Mouse (Mus musculus) MEL (cell line): ENCODE data around the gene Tmc6. TPM values are rescaled to one million over a fixed set of nuclear protein-coding genes. Genes with fewer than 3 reads are reported as not detected.

Source experiments
- DNase-seq: peaks from one replicate; pipeline ENCODE4 v3.0.0; 2011; ENCODE audit warnings: low read depth, low spot score
- H3K27ac ChIP-seq: 2 replicates; pipeline ENCODE4 v1.5.1; 2012; ENCODE audit warnings: low read depth, mild to moderate bottlenecking, control low read depth, low read length, moderate library complexity; ENCODE audit not compliant: control insufficient read depth
- H3K27me3 ChIP-seq, 2 experiments: fragments of 150-350 bp in 1 of 2; sonication (generic) in 1 of 2; 2 replicates each; pipeline ENCODE4 v1.6.1; 2012; ENCODE audit warnings: low read length in 2 of 2, mild to moderate bottlenecking in 2 of 2, improper control_type of control experiment in 1 of 2, moderate library complexity in 1 of 2; ENCODE audit not compliant: insufficient read depth in 2 of 2, control insufficient read depth in 1 of 2
- H3K36me3 ChIP-seq, 2 experiments: 2 replicates each; pipeline ENCODE4 v1.6.1; 2012 to 2014; ENCODE audit warnings: low read length in 2 of 2, improper control_type of control experiment in 1 of 2, inconsistent platforms in 1 of 2, mild to moderate bottlenecking in 1 of 2; ENCODE audit not compliant: insufficient read depth in 2 of 2, control insufficient read depth in 1 of 2
- H3K4me1 ChIP-seq, 2 experiments: fragments of 150-350 bp in 1 of 2; sonication (generic) in 1 of 2; 2 replicates each; pipeline ENCODE4 v1.6.1; 2012; ENCODE audit warnings: low read length in 2 of 2, improper control_type of control experiment in 1 of 2, mild to moderate bottlenecking in 1 of 2; ENCODE audit not compliant: insufficient read depth in 2 of 2, control insufficient read depth in 1 of 2
- H3K4me3 ChIP-seq, 2 experiments: fragments of 150-350 bp in 1 of 2; sonication (generic) in 1 of 2; 2 replicates each; pipeline ENCODE4 v1.5.1; 2012; ENCODE audit warnings: low read depth in 2 of 2, low read length in 2 of 2, mild to moderate bottlenecking in 2 of 2, moderate library complexity in 2 of 2, control low read depth in 1 of 2, improper control_type of control experiment in 1 of 2; ENCODE audit not compliant: control insufficient read depth in 1 of 2, insufficient read depth in 1 of 2
- H3K79me2 ChIP-seq: 2 replicates; pipeline ENCODE4 v1.6.1; 2012; ENCODE audit warnings: mild to moderate bottlenecking, low read length, moderate library complexity; ENCODE audit not compliant: control insufficient read depth, poor library complexity, insufficient read depth
- H3K9ac ChIP-seq: 2 replicates; pipeline ENCODE4 v1.6.1; 2012; ENCODE audit warnings: low read depth, mild to moderate bottlenecking, control low read depth, low read length, moderate library complexity; ENCODE audit not compliant: control insufficient read depth, poor library complexity, severe bottlenecking
- H3K9me3 ChIP-seq: fragments of 150-350 bp; sonication (generic); replicated peaks from 2 replicates; pipeline ENCODE4 v1.6.1; 2012; ENCODE audit warnings: mild to moderate bottlenecking, low read length, improper control_type of control experiment, moderate library complexity; ENCODE audit not compliant: insufficient read depth
- CHD2 ChIP-seq: IDR thresholded peaks from 2 replicates; pipeline ENCODE4 v1.6.1; 2011; ENCODE audit warnings: low read length, improper control_type of control experiment
- CTCF ChIP-seq, 3 experiments: IDR thresholded peaks in 2 of 3; conservative IDR thresholded peaks in 1 of 3; 2 replicates each; pipeline ENCODE4 v1.5.1; 2011 to 2012; ENCODE audit warnings: low read length in 3 of 3, low read depth in 2 of 3, mild to moderate bottlenecking in 2 of 3, improper control_type of control experiment in 1 of 3, inconsistent platforms in 1 of 3, mixed read lengths in 1 of 3, moderate library complexity in 1 of 3; ENCODE audit not compliant: control insufficient read depth in 1 of 3, insufficient read depth in 1 of 3, poor library complexity in 1 of 3, severe bottlenecking in 1 of 3
- EP300 ChIP-seq, 2 experiments: IDR thresholded peaks; 2 replicates each; pipeline ENCODE4 v1.6.1; 2011; ENCODE audit warnings: improper control_type of control experiment in 2 of 2, low read length in 2 of 2, low read depth in 1 of 2, mild to moderate bottlenecking in 1 of 2
- GATA1 ChIP-seq: IDR thresholded peaks from 2 replicates; pipeline ENCODE4 v1.6.1; 2011; ENCODE audit warnings: low read depth, low read length, improper control_type of control experiment
- JUND ChIP-seq: IDR thresholded peaks from 2 replicates; pipeline ENCODE4 v1.6.1; 2011; ENCODE audit warnings: low read depth, mild to moderate bottlenecking, improper control_type of control experiment, low read length
- MXI1 ChIP-seq: IDR thresholded peaks from 2 replicates; pipeline ENCODE4 v1.6.1; 2011; ENCODE audit warnings: mild to moderate bottlenecking, low read depth, low read length, improper control_type of control experiment
- MYB ChIP-seq: IDR thresholded peaks from 2 replicates; pipeline ENCODE4 v1.6.1; 2011; ENCODE audit warnings: mild to moderate bottlenecking, low read depth, low read length, improper control_type of control experiment
- POLR2A ChIP-seq, 2 experiments: IDR thresholded peaks; 2 replicates each; pipeline ENCODE4 v1.6.1; 2011 to 2012; ENCODE audit warnings: low read length in 2 of 2, mild to moderate bottlenecking in 2 of 2, control low read depth in 1 of 2, improper control_type of control experiment in 1 of 2, low read depth in 1 of 2, moderate library complexity in 1 of 2; ENCODE audit not compliant: control insufficient read depth in 1 of 2, insufficient read depth in 1 of 2, poor library complexity in 1 of 2
- TCF12 ChIP-seq: IDR thresholded peaks from 2 replicates; pipeline ENCODE4 v1.6.1; 2014; ENCODE audit warnings: low read depth, mild to moderate bottlenecking, inconsistent platforms, low read length, improper control_type of control experiment, moderate library complexity
- UBTF ChIP-seq: IDR thresholded peaks from 2 replicates; pipeline ENCODE4 v1.6.1; 2012; ENCODE audit warnings: low read depth, mild to moderate bottlenecking, inconsistent platforms, low read length, improper control_type of control experiment, moderate library complexity, borderline replicate concordance; ENCODE audit not compliant: insufficient read depth
- polyA plus RNA-seq, 2 experiments: library from polyadenylated mRNA; stranded (reverse) in 1 of 2; unstranded in 1 of 2; fragments of >175 nt in 1 of 2; fragments of >200 nt in 1 of 2; gene quantifications; 2 replicates each; pipeline versions ENCODE4 v1.2.1 to v1.2.4; 2012; ENCODE audit warnings: low replicate concordance in 2 of 2, low read depth in 1 of 2; ENCODE audit not compliant: insufficient read length in 2 of 2, insufficient read depth in 1 of 2, missing spikeins in 1 of 2
- total RNA-seq: library from RNA; depleted of rRNA; stranded (reverse); fragments of 300-350 nt; gene quantifications from 2 replicates; pipeline ENCODE4 v1.2.3, GENCODE M21; 2012

Gene Tmc6
- total and polyA plus RNA-seq, 3 experiments, result 48.8 to 61.2 TPM; not detected in 1

DNA sequence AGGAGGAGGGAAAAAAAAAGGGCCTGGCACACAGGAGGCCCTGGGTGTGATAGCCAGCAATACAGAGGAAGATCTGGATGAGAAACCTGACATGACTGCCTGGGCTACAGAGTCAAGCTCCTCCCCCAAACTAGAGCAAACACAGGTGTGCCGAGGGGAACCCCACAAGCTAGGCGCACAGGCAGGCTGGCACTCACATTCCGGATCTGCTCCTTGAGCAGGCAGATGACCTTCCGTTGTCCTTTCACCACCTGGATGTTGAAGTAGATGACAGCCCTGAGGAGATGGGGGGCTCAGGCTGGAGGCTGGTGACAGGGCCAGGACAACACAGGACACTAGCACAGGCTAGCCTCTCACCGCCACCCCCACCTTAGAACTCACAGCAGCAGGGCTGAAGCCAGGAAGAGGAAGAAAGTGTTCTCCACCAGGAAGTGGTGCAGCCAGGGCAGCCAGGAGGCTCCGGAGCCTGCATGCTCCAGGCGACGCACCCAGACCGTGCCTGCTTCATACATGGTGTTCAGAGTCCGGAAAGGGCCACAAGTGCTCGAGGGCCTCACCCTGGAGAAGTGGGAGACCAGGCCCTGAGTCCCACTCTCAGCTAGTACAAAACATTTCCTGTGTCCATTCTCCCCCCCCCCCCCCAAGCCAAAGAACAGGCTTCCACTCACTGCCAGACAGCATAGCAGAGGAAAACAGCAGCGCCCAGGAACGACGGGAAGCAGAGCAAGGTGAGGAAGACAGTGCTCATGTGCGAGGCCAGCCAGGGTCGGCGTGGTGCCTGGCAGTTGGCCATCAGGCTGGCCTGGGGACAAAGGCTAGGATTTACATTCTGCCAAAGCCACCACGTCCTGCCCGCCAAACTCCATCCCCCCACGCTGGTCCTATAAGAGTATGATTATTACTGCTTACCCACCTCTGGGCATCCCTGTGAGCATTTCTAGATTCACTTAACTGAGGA lies 13.0 kb downstream of the Tmc6 start:
- no peaks in the 10 kb centered on the region for H3K27me3 ChIP-seq
- no peaks in the 10 kb centered on the region for H3K4me1 ChIP-seq
- no peaks in the 10 kb centered on the region for H3K79me2 ChIP-seq
- H3K36me3 ChIP-seq, result no peaks in the 10 kb centered on the region; a peak in 2 of 4 replicates
- no peak for DNase-seq
- H3K27ac ChIP-seq, result no peak overlapping the region
- no peaks in the 10 kb centered on the region for H3K9me3 ChIP-seq
- TF ChIP-seq EP300 (IDR thresholded peaks at IDR 0.05; ENCODE audit: low read depth in 1 of 2, low read length in 2 of 2) (no peak), JUND (no peak)
- no peak overlapping the region for H3K9ac ChIP-seq
- no peak overlapping the region for H3K4me3 ChIP-seq

DNA sequence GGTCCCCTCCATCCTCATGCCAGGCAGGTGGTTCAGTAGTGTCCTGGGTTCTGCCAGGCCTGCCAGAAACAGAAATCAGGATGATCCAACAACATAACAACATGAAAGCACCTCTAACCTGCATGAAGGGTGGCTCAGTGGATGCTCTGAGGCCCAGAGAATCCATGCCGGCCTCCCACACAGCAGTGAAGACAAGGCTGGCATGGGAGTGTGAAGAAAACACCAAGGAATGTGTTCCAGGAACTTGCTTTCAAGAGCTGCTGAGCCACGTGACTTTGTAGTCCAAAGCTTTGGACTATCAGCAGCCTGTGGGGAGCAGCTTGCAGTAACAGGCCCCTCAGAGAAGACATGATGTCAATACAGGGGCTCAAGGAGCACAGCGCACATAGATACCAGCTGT lies 15.7 kb downstream of the Tmc6 start:
- no peak for DNase-seq
- Histone ChIP-seq H3K4me3 (no peak overlapping the region), H3K27ac (no peak overlapping the region), H3K27me3 (no peaks in the 10 kb centered on the region), H3K36me3 (no peaks in the 10 kb centered on the region), H3K4me1 (no peaks in the 10 kb centered on the region), H3K9ac (no peak overlapping the region), H3K9me3 (no peaks in the 10 kb centered on the region), H3K79me2 (no peaks in the 10 kb centered on the region)
- TF ChIP-seq CTCF (IDR thresholded peaks at IDR 0.05 in 2 of 3, conservative IDR thresholded peaks at IDR 0.05 in 1 of 3; ENCODE audit: control insufficient read depth in 1 of 3, insufficient read depth in 1 of 3, low read depth in 2 of 3, low read length in 3 of 3, poor library complexity in 1 of 3, severe bottlenecking in 1 of 3) (no peak), TCF12 (no peak), GATA1 (no peak), POLR2A (IDR thresholded peaks at IDR 0.05; ENCODE audit: control insufficient read depth in 1 of 2, insufficient read depth in 1 of 2, low read depth in 1 of 2, low read length in 2 of 2, poor library complexity in 1 of 2) (no peak), CHD2 (no peak)

DNA sequence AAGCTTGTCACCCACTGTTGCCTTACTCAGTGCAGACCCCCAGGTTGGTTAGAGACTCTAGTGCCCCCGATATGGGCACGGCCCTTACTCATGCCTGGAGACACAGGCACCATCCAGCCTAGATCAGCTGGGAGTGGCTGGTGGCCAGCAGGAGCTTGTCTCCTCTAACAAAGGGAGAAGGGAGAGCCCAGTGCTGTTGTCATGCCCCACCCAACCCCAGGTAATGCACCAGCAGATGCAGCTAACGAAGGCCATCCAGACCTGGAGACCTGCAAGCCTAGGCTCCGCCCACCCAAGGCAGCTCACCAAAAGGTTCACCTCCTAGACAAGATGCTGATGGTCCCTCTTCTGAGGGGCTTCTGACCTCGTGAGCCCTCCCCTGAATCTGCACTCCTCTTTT lies 16.6 kb downstream of the Tmc6 start:
- H3K36me3 ChIP-seq, result no peaks in the 10 kb centered on the region
- DNase-seq, result no peak

More for the DNA sequence above, 16.6 kb downstream of the Tmc6 start:
- no peaks in the 10 kb centered on the region for H3K27me3 ChIP-seq
- no peaks in the 10 kb centered on the region for H3K9me3 ChIP-seq
- no peak overlapping the region for H3K4me3 ChIP-seq
- H3K27ac ChIP-seq, result no peak overlapping the region
- TF ChIP-seq MXI1, result no peak
- TF ChIP-seq UBTF, result no peak
- TF ChIP-seq MYB, result no peak
- H3K79me2 ChIP-seq, result no peaks in the 10 kb centered on the region
- H3K9ac ChIP-seq, result no peak overlapping the region
- H3K4me1 ChIP-seq, result no peaks in the 10 kb centered on the region
